Mouse (Mus musculus) midbrain, embryonic 12.5 days (tissue): ENCODE measurements at regions not wholly inside any gene's neighbourhood (a gene's known extent, or its start where the extent isn't known, plus 50 kb on each side); places are given as distances from the start of the nearest gene placed in this dataset.
"Not testable (repeated sequence)": the region's sequence is repeated elsewhere in the genome, so short reads cannot be mapped to it uniquely, and the experiment has no call there.

ENCODE experiments used
- ATAC-seq: fragments of 200-750 bp; cut with Nextera tagmentation; 2 replicates; pipeline ENCODE4 v1.8.0; 2017; ENCODE audit warnings: low read depth, moderate TSS enrichment, moderate library complexity; ENCODE audit not compliant: low FRiP score
- H3K27ac ChIP-seq: fragments of 300-500 bp; sonication (generic); replicated peaks from 2 replicates; pipeline ENCODE4 v1.5.1; 2016; ENCODE audit warnings: mild to moderate bottlenecking
- H3K27me3 ChIP-seq: fragments of 300-500 bp; sonication (generic); 2 replicates; pipeline ENCODE4 v1.6.1; 2016; ENCODE audit warnings: mild to moderate bottlenecking
- H3K36me3 ChIP-seq: fragments of 300-500 bp; sonication (generic); 2 replicates; pipeline ENCODE4 v1.6.1; 2016
- H3K4me1 ChIP-seq: fragments of 300-500 bp; sonication (generic); 2 replicates; pipeline ENCODE4 v1.6.1; 2016
- H3K4me2 ChIP-seq: fragments of 300-500 bp; sonication (generic); replicated peaks from 2 replicates; pipeline ENCODE4 v1.6.1; 2016; ENCODE audit warnings: mild to moderate bottlenecking, moderate library complexity
- H3K4me3 ChIP-seq: fragments of 300-500 bp; sonication (generic); 2 replicates; pipeline ENCODE4 v1.5.1; 2016; ENCODE audit warnings: mild to moderate bottlenecking
- H3K9ac ChIP-seq: fragments of 300-500 bp; sonication (generic); replicated peaks from 2 replicates; pipeline ENCODE4 v1.6.1; 2016; ENCODE audit warnings: mild to moderate bottlenecking, moderate library complexity
- H3K9me3 ChIP-seq: fragments of 300-500 bp; sonication (generic); 2 replicates; pipeline ENCODE4 v1.6.1; 2016; ENCODE audit warnings: mild to moderate bottlenecking
- WGBS: fragments of 180-500 bp; shearing (Covaris S2); methylation state at CpG from one replicate; pipeline ENCODE4 v1.1.7; 2016; 5-methylcytosine and 5-hydroxymethylcytosine counted together

- ATAC-seq = no peak
- no peaks in the 10 kb centered on the region for H3K27me3 ChIP-seq
- H3K4me2 ChIP-seq = no peak overlapping the region
- no peaks in the 10 kb centered on the region for H3K36me3 ChIP-seq
- H3K4me3 ChIP-seq = no peak overlapping the region
- no peaks in the 10 kb centered on the region for H3K9me3 ChIP-seq
- no peaks in the 10 kb centered on the region for H3K4me1 ChIP-seq
- no peak overlapping the region for H3K9ac ChIP-seq
- no peak overlapping the region for H3K27ac ChIP-seq
- 91% methylated on average over 8 of the region's 8 CpGs for WGBS
Observed at GRCm38 (mm10) chr10:99320797-99321196, 57.8 kb downstream of the Dusp6 start.

- no peak overlapping the region for H3K9ac ChIP-seq
- H3K4me2 ChIP-seq = no peak overlapping the region
- 85% methylated on average over 8 of the region's 8 CpGs for WGBS
- H3K4me1 ChIP-seq = no peaks in the 10 kb centered on the region
- no peaks in the 10 kb centered on the region for H3K9me3 ChIP-seq
- no peaks in the 10 kb centered on the region for H3K36me3 ChIP-seq
- no peak overlapping the region for H3K27ac ChIP-seq
- H3K27me3 ChIP-seq = no peaks in the 10 kb centered on the region
- ATAC-seq = no peak
- H3K4me3 ChIP-seq = no peak overlapping the region
Observed at GRCm38 (mm10) chr10:99323358-99323757, 60.3 kb downstream of the Dusp6 start.

GRCm38 (mm10) chr10:99327501-99327900, 64.5 kb downstream of the Dusp6 start:
- Histone ChIP-seq H3K4me3 (no peak overlapping the region), H3K27ac (no peak overlapping the region), H3K36me3 (no peaks in the 10 kb centered on the region), H3K9ac (no peak overlapping the region), H3K4me2 (no peak overlapping the region), H3K27me3 (no peaks in the 10 kb centered on the region), H3K9me3 (no peaks in the 10 kb centered on the region), H3K4me1 (no peaks in the 10 kb centered on the region)
- WGBS = 87% methylated on average over 2 of the region's 2 CpGs
- no peak for ATAC-seq

GRCm38 (mm10) chr10:99328568-99328967, 65.5 kb downstream of the Dusp6 start:
- 94% methylated on average over 8 of the region's 8 CpGs for whole genome bisulfite sequencing
- Histone ChIP-seq H3K36me3 (no peaks in the 10 kb centered on the region), H3K27me3 (no peaks in the 10 kb centered on the region), H3K4me1 (no peaks in the 10 kb centered on the region), H3K4me3 (no peak overlapping the region), H3K9ac (no peak overlapping the region), H3K27ac (no peak overlapping the region), H3K9me3 (no peaks in the 10 kb centered on the region), H3K4me2 (no peak overlapping the region)
- ATAC-seq = no peak

- H3K4me3 ChIP-seq = no peak overlapping the region
- H3K9ac ChIP-seq = no peak overlapping the region
- no peak overlapping the region for H3K27ac ChIP-seq
- no peaks in the 10 kb centered on the region for H3K4me1 ChIP-seq
- 93% methylated on average over 6 of the region's 6 CpGs for WGBS
- no peak for ATAC-seq
- no peaks in the 10 kb centered on the region for H3K9me3 ChIP-seq
- no peaks in the 10 kb centered on the region for H3K27me3 ChIP-seq
- H3K4me2 ChIP-seq = no peak overlapping the region
- no peaks in the 10 kb centered on the region for H3K36me3 ChIP-seq
Observed at GRCm38 (mm10) chr10:99329469-99329868, 66.4 kb downstream of the Dusp6 start.

GRCm38 (mm10) chr10:99330519-99330918, 67.5 kb downstream of the Dusp6 start:
- H3K4me2 ChIP-seq = no peak overlapping the region
- H3K27ac ChIP-seq = no peak overlapping the region
- no peaks in the 10 kb centered on the region for H3K36me3 ChIP-seq
- no peaks in the 10 kb centered on the region for H3K9me3 ChIP-seq
- no peak overlapping the region for H3K9ac ChIP-seq
- no peak for ATAC-seq
- no peaks in the 10 kb centered on the region for H3K27me3 ChIP-seq
- H3K4me3 ChIP-seq = no peak overlapping the region
- 19% methylated on average over 7 of the region's 7 CpGs for WGBS
- no peaks in the 10 kb centered on the region for H3K4me1 ChIP-seq

GRCm38 (mm10) chr10:99331876-99332275, 68.8 kb downstream of the Dusp6 start:
- no peak overlapping the region for H3K27ac ChIP-seq
- H3K9ac ChIP-seq = no peak overlapping the region
- no peak overlapping the region for H3K4me3 ChIP-seq
- no peaks in the 10 kb centered on the region for H3K4me1 ChIP-seq
- 95% methylated on average over 12 of the region's 12 CpGs for WGBS
- ATAC-seq = no peak
- no peaks in the 10 kb centered on the region for H3K36me3 ChIP-seq
- H3K27me3 ChIP-seq = no peaks in the 10 kb centered on the region
- no peaks in the 10 kb centered on the region for H3K9me3 ChIP-seq
- H3K4me2 ChIP-seq = no peak overlapping the region

GRCm38 (mm10) chr10:99333831-99334230, 70.8 kb downstream of the Dusp6 start:
- H3K9me3 ChIP-seq = no peaks in the 10 kb centered on the region
- ATAC-seq = no peak
- 67% methylated on average over 5 of the region's 5 CpGs for WGBS

GRCm38 (mm10) chr10:99336091-99336490, 73.1 kb downstream of the Dusp6 start:
- Histone ChIP-seq H3K36me3 (no peaks in the 10 kb centered on the region), H3K9me3 (no peaks in the 10 kb centered on the region), H3K4me3 (no peak overlapping the region), H3K9ac (no peak overlapping the region), H3K27ac (no peak overlapping the region), H3K4me2 (no peak overlapping the region), H3K27me3 (no peaks in the 10 kb centered on the region), H3K4me1 (no peaks in the 10 kb centered on the region)
- 88% methylated on average over 4 of the region's 4 CpGs for WGBS
- ATAC-seq = no peak

More at GRCm38 (mm10) chr10:99333831-99334230, 70.8 kb downstream of the Dusp6 start:
- no peak overlapping the region for H3K9ac ChIP-seq
- no peak overlapping the region for H3K4me3 ChIP-seq
- no peaks in the 10 kb centered on the region for H3K4me1 ChIP-seq
- no peaks in the 10 kb centered on the region for H3K36me3 ChIP-seq
- no peak overlapping the region for H3K4me2 ChIP-seq
- no peak overlapping the region for H3K27ac ChIP-seq
- no peaks in the 10 kb centered on the region for H3K27me3 ChIP-seq

- not testable (repeated sequence) for H3K9ac ChIP-seq, H3K36me3 ChIP-seq, H3K27ac ChIP-seq, H3K4me1 ChIP-seq, ATAC-seq, H3K4me2 ChIP-seq, H3K27me3 ChIP-seq, H3K4me3 ChIP-seq, H3K9me3 ChIP-seq
- WGBS = 93% methylated on average over 8 of the region's 11 CpGs
Observed at GRCm38 (mm10) chr10:99338790-99339189, 75.8 kb downstream of the Dusp6 start.

- not testable (repeated sequence) for H3K4me2 ChIP-seq, H3K9ac ChIP-seq, H3K4me1 ChIP-seq, H3K4me3 ChIP-seq, ATAC-seq, H3K27ac ChIP-seq, H3K9me3 ChIP-seq, H3K27me3 ChIP-seq, H3K36me3 ChIP-seq
- 97% methylated on average over 13 of the region's 19 CpGs for WGBS
Observed at GRCm38 (mm10) chr10:99339291-99339912, 76.4 kb downstream of the Dusp6 start.

GRCm38 (mm10) chr10:99340057-99340456, 77.0 kb downstream of the Dusp6 start:
- not testable (repeated sequence) for H3K9me3 ChIP-seq, ATAC-seq
- 95% methylated on average over 7 of the region's 25 CpGs for WGBS

GRCm38 (mm10) chr10:99349125-99349716, 86.2 kb downstream of the Dusp6 start:
- Histone ChIP-seq H3K9me3 (no peaks in the 10 kb centered on the region), H3K4me3 (no peak overlapping the region), H3K9ac (no peak overlapping the region), H3K27ac (no peak overlapping the region), H3K4me2 (no peak overlapping the region), H3K27me3 (no peaks in the 10 kb centered on the region), H3K4me1 (peaks cover 7% of the 10 kb centered on the region; the same call in 1 of the 2 replicates), H3K36me3 (no peaks in the 10 kb centered on the region)
- no peak for ATAC-seq
- 85% methylated on average over 3 of the region's 3 CpGs for WGBS

More at GRCm38 (mm10) chr10:99340057-99340456, 77.0 kb downstream of the Dusp6 start:
- H3K9ac ChIP-seq, H3K27me3 ChIP-seq, H3K4me3 ChIP-seq, H3K36me3 ChIP-seq, H3K4me1 ChIP-seq, H3K4me2 ChIP-seq, H3K27ac ChIP-seq: not testable (repeated sequence)
